Mouse (Mus musculus): ENCODE data around the gene Smcp. TPM values are rescaled to one million over a fixed set of nuclear protein-coding genes. Genes with fewer than 3 reads are reported as not detected.

Smcp gene
- total RNA-seq (2015) = not detected in 2 replicates
- not detected in 2 replicates for total RNA-seq (2017)

DNA sequence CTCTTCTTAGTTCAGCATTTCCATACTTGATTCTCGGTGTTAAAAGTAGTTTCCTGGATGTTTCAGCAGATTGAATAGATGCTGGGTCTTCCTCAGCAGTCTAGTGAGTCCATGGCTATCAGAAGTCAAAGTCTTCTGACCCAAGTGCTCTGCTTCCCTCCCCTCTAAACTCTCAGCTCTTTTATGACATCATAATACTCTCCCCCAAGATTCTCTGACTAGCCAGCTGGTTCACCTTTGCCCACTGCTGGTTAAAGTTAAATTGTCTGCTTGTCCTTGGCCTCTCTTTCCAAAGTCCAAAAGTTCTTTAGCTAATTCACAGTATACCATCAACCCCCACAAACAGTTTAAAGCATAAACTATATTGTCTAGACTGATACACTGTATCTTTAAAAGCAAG lies at the start of gene Smcp:
Gene Smcp (minus strand): TSS at position 140 of the 400 bp plus-strand sequence.
- no peak for ATAC-seq (replicated peaks; ENCODE audit: poor library complexity)

DNA sequence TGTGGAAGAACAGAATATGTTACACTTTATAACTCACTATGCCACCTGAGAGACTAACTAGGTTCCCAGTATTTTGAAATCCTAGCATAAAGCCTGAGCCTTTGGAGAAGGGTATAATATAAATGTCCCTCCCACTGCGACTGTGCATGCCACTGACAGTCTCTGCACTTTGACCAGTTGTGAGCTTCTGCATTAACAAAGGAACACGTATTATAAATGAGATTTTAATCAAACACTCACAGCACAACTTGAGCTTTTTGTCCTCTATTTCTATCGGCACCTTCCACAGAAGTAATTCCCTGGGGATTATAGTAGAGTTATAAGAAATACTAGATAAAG lies 49.8 kb upstream of the Smcp start:
- ATAC-seq (replicated peaks; ENCODE audit: poor library complexity) = no peak

DNA sequence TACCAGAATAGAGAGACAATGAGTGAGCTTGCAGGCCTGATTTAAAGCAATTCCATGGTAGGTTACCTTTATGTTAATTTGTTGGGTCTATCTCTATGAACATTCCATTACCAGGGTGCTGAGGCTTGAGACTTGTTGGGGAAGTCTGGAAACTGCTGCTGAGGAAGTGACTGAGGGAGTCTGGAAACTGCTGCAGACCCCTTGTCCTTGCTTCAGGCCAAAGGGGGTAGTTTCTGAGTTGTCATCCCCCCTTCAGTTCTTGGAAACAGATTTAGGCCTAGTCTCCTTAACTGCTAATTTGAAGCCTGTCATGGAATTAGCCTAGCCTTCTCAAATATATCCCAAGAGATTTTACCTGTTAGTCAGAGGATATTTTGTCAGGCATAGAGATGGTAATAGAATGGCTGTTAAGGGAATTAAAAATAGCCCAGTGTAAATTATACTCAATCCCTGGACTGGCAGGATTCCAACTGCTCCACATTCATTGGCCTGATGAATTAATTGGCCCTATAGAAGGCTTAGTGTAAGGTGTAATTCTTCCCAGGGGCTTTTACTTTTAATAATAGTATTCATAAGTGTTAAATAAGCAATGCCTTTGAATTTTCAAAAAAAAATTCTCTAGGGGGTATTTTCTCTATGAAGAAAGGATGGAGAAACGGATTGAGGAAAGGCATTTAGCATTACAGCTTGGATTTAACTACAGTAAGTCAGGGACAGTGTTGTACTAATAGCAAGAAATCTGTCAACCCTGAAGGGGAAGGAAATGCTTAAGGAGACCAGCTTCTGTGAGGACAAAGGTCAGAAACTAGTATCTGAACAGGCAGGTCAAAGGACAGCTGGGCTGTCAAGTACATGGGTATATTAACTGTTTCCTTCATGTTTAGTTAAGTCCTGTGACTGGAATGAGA lies 49.2 kb upstream of the Smcp start:
- ATAC-seq (replicated peaks; ENCODE audit: poor library complexity) = no peak

DNA sequence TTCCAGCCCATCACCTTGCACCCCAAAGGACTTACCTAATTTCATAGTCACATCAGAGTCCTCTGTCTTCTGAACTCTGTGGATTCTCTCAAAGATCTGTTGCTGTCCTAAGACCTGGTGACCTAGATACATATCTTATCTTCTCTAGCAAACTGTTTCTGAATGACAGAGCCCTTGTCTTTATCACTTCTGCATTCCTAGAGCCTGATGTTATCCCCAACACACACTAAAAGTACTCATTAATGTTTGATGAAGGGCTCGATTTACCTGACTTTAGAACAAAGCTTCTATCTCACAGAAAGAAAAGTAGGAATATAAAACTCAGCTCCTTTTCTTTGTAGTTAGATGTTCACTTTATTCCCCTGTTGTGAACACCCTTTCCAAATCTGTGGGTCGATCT lies 32.8 kb upstream of the Smcp start, which contains the start of gene Lce6a:
Gene Lce6a (minus strand): TSS at position 101 of the 400 bp plus-strand sequence.
- no peak for ATAC-seq (replicated peaks; ENCODE audit: poor library complexity)

DNA sequence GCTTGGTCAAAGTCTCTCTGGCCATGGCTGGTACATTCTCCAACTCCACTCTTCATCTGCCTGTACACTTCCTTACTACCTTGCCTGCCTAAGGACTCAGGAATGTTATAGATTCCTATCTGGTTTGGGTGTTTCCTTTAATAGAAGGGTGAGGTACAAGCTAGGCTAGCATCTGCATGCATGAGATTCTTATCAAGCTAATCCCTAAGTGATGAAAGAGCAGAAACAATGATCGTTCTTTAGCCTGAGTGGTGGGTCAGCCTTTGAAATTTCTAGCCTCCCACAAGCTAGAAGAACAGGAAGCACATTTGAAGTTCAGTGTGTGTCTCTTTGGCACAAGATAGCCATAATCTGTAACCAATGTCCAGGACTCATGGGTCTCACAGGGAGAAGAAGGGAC lies 21.0 kb upstream of the Smcp start:
- no peak for ATAC-seq (replicated peaks; ENCODE audit: poor library complexity)

DNA sequence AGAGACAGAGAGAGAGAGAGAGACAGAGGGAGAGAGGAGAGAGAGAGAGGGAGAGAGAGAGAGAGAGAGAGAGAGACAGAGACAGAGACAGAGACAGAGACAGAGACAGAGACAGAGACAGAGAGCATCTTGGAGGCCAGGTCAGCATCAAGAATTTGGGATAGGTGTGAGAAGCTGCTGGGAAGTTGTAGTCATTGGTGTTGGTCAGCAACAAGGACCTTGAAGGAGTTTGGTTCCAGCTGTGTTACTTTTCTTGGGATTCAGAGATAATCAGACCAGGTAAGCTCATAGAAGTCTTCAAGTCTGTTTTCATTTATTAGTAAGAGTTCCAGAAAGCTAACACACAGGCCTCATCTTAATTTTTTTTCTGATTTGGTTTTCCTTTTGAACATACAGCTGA lies 18.6 kb upstream of the Smcp start, which contains the start of gene 2210017I01Rik:
Gene 2210017I01Rik (minus strand): TSS at position 101 of the 400 bp plus-strand sequence.
- no peak for ATAC-seq (replicated peaks; ENCODE audit: poor library complexity)

DNA sequence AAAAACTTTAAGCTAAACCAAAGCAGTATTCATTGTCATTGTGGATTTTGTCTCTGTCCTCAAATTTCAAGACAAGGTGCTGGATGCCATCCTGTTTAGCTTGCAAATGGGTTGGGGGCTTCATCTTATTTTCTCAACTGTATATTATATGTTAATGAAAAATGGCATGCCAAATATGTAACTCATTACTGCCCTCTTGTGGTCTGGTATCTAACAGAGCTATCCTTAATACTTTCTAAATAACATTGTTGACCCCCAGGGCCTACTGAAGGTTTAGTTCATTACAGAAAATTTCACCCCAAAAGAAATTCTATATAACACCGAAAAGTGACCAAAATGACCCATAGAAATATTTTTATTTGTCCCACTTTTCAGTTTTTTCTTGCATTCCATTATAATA lies 13.4 kb upstream of the Smcp start:
- 0 out of 2 replicates have a peak, but pooled peaks have one; percentile 54 for ATAC-seq (replicated peaks; ENCODE audit: poor library complexity)

DNA sequence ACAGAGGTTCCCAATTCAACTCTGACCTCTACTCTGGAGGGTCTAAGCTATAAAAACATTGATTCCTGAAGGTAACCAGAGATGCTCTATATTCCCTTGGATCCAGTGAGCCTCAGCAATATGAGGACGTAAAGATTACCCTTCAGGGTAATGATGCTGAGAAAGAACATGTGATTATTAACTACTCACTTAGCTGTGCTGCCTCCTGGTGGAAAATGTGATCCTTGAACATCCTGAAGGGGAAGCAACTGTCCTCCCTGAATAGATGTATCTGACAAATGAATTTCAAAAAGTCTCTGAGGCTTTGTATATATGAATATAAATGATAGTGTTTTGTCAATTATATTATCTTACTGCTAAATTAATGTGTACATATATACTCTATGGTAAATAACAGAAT lies 11.7 kb upstream of the Smcp start:
- ATAC-seq (replicated peaks; ENCODE audit: poor library complexity) = no peak

DNA sequence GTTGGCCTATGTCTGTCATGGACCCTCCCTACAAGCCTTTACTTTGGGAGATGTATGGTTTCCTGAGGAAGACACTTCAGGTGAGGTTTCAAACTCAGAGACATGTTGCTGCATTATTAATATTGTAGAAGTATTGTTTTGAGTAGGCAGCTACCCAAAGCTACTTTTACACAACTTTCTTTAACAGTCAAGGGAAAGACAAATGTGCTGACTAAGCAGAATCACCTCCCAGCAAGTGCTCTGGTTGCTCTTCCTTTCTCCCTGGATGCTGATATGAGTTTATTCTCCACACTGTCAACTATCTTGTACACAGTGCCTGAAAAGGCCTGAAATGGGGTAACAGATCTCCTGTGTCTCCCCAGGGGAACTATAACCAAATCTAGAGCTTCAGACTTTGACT lies 11.2 kb upstream of the Smcp start:
- no peak for ATAC-seq (replicated peaks; ENCODE audit: poor library complexity)

DNA sequence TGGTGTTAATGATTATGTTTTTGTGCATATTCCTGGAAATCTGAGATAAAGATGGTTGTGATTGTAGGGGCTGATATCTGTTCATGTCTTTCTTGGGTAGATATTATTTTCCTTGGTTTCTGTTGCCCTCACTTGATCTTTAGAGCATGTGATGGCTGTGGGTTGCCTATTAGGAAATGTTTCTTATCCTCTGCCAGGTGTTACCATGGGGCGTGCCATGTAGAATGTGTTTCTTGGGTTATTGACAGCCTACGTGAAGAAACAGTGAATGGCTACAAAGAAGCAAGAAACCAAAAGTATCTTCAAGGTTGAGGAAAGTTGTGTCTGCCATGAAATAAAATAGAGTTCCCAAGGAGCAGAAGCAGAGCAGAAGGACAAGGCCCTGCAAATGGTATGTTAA lies 9.6 kb upstream of the Smcp start:
- no peak for ATAC-seq (replicated peaks; ENCODE audit: poor library complexity)

DNA sequence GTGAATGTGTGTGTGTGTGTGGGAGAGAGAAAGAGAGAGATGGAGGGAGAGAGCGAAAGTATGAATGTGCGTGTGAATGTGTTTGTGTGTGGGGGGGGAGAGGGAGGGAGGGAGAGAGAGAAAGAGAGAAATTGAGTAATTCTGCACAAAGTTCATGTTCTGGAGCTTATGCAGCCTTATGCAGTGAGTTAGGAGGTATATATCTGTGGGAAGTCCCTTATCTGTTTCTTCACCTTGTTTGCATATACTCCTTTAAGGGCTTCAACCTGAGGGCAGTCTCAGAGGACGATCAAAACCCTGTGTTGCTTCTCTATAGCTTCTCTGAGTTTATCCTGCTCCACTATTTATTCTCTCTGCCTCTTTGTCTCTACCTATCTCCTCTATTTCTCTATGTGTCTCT lies 1.6 kb downstream of the Smcp start:
- no peak for ATAC-seq (replicated peaks; ENCODE audit: poor library complexity)

DNA sequence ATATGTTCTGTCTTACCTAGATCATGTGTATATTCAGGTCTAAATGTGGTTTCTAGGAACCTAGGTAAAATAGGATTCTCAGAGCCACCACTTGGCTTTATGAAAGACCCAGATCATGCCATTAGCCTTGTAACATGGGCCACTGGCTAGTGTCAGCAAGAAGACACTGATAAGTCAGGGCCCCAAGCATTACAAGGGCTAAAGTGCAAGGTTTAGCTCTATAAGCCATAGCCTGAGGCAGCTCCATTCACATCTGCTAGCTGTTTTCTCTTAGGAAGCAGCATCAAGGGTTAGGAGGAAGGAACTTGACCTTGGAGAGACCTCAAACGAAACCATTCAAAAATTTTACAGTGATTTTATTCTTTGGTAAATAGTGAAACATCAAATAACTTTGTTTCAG lies 3.7 kb downstream of the Smcp start:
- ATAC-seq (replicated peaks; ENCODE audit: poor library complexity) = no peak

DNA sequence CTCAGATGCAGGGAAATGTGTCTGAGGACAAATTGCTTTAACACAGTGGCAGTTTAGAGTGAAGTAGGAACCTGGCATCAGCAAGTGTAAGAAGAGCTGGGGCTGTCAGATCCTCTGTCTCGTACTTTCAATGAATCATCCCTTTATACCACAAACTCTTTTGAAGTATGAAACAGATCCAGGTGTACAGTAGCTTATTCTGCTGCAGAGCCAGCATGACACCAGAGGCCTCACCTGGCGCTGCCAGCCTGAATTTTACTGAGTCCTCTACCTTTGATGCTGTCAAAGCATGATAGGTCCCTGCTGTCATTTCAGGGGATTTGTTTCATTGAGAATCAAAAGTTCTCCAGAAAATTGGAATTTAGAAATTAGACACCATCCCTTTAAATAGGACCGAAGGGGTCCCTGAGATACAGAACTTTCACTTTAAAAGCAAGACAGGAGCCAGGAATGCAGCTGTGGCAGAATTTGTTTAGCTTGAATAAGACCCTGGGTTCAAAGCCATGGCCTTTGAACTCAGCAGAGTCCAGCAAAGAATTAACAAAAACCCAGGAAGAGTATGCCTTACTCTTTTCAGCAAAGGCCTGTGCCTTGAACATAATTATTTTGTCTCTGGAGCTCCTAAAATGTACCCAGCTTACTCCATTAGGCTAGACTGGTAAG lies 5.5 kb downstream of the Smcp start:
- ATAC-seq (replicated peaks; ENCODE audit: poor library complexity) = no peak

DNA sequence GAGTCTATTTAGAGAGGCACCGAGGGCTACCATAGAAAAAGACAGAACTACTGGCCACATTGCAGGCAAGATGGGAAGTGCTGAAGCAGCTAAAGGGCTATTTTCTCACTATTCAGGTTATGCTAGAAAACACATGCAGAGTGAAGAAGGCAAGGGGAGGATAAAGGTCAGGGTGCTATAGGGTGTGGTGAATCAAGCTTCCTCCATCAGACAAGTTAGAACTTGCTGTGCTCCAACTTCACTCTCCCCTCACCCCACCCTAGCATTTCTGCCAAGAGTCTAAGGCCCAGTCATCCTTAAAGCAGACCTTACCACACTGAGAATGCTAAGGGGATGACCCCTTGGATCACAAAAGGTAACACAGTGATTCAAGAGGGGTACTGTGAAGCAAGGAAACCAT lies 9.3 kb downstream of the Smcp start:
- ATAC-seq (replicated peaks; ENCODE audit: poor library complexity) = no peak

DNA sequence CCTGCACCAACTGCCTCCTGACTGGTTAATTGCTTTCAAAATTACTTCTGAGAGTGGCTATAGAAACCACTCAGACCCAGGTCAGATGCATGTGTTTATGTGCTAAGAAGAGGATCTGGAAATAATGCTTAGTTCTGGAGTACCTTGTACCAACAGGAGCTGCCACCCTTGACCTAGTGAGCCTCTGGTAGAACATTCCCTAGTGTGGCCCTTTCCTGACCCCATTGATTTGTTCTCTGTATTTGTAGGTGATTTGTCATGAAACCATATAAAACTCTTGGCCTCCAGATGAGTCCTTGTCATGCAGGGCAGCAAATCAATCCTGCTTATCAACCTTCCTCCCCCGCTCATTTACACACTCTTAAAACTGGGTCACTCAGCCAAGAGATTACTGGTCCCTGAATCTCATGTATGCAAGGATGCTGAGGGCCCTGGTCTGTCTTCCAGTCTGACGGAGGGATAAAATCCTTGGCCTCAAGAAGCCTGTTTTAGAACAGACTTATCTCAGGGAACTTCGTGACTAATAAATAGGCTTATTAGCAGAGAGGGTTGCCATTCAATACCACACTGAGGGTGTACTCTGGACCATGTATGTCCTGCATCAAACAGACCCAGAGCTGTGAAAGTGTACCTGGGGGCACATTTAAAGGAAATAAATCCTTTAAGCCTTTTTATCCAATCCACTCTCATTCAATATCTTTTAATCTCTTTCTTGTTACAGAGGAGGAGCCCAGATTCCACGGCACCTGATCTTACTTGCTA lies 10.0 kb downstream of the Smcp start:
- ATAC-seq (replicated peaks; ENCODE audit: poor library complexity) = no peak

DNA sequence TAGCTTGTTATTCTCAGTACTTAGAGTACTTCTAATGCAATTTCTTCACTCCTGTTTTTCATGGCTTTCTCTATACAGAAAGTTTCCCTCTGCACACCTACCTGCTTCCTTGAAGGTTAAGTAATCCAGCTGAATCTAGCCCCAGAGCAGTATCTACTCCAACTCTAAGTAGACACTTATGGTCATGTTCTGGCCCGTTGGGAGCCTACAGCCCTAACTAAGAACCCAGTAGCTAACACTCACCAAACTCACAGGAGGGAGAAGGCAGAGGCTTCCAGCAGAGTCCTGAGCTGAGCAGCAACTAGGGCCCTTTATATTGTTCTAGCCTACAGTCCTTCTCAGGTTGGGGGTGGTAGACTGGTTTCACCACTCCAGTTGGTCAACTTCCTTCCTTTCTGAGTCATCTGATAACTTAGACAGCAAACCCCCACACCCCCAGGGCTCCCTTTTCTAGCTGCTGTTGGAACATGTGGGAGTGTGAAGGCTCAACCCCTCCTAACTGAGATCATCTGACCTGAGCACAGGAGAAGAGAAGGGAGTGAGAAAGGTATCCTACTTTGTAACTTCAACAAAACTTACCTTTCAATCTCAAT lies 15.3 kb downstream of the Smcp start, which contains the start of gene Ivl:
Gene Ivl (minus strand): TSS at position 287 of the 593 bp plus-strand sequence.
- ATAC-seq (replicated peaks; ENCODE audit: poor library complexity) = peak; percentile 58; the same call in 1 of the 2 replicates

DNA sequence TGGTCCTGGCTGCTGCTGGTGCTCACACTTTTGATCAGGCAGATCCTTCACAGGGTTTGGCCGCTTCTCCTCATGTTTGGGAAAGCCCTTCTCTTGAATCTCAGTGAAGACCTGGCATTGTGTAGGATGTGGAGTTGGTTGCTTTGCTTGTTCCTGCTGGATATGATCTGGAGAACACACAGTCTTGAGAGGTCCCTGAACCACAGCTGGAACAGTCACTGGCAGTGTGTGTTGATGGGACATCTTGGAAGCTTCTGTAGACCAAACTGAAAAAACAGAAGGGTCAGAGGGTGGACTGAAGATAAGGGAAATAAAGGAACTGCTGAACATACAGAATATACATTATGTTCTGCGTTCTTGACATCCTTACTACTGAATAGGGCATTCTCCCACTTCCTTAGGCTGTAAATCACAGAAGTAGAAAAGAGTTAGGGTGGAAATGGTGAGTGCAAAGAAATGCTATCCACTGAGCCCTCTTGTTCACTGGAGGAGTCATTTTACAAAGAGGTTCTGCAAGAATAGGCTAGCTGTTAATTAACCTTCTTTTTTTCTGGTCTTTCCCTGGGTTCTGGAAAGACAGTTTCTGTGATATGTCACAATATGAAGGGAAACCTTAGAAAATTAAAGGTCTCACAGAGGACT lies 16.2 kb downstream of the Smcp start:
- ATAC-seq (replicated peaks; ENCODE audit: poor library complexity) = no peak

DNA sequence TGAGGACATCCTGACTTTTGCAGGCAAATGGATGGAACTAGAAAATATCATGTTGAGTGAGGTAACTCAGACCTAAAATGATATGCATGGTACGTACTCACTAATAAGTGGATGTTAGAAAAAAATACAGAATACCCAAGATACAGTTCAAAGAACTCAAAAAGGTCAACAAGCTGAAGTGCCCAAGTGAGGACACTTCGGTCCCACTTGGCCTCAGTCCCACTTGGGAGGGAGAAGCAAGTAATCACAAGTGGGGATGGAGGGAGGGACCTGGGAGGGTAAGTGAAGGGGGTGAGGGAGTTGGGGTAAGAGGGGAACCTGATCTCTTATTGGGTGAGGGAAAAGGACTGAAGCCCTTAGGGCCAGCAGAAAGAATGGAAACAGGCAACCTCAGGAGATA lies 20.0 kb downstream of the Smcp start:
- ATAC-seq (replicated peaks; ENCODE audit: poor library complexity) = no peak

DNA sequence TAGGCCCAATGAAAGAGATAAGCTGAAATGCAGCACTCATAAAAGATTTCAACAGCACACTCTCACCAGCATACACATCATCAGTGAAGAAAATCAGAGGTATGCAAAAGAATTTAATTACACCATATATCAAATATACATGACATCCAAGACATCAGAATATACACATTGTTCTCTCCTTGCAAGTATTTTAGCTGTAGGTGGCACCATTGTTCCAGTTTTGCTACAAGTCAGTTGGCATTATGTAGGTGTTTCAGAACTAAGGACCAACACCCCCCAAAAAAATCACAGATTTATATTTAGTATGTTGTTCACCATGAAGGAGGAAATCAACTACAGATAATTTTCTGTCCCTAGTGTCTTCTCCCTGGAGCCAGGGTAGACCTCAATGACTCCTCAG lies 23.4 kb downstream of the Smcp start:
- ATAC-seq (replicated peaks; ENCODE audit: poor library complexity) = no peak

DNA sequence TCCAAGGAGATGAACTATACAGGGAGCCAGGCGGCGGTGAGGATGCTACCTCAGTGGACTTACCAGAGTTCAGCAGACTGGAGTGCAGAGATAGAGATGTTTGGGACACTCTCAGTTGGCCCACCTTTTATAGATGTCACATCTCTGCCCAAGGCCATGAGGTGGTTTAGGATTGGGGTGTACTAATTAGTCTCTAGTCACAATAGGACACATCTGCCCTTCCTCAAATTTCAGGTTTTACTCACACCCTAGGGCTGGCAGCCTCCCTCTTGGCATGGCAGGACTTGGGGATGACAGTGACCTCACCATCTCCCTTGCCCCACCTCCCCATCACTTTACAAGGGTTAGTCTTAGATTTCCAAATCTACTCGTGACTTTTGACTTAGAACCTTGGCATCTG lies 54.4 kb downstream of the Smcp start, which contains the start of gene 2310046K23Rik:
Gene 2310046K23Rik (minus strand): TSS at position 101 of the 400 bp plus-strand sequence.
- no peak for ATAC-seq (replicated peaks; ENCODE audit: poor library complexity)
